Mouse (Mus musculus): Measurements from ENCODE around the gene Sptbn4. TPM values are rescaled to one million over a fixed set of nuclear protein-coding genes. Genes with fewer than 3 reads are reported as not detected.
A peak's percentile ranks its signal among the peaks of the same experiment; 100 is the strongest.

Gene Sptbn4
- total and polyA plus RNA-seq, 2 experiments from 2014 or later = 4.0 to 27.1 TPM

GRCm38 (mm10) chr7:27473156-27473834, 25.8 kb upstream of the Sptbn4 start, which contains the start of gene Sertad3:
Gene Sertad3 (plus strand): TSS chr7:27473768.
- peak within 1 kb of the TSS; percentile 60 for H3K27ac ChIP-seq (ENCODE audit: low read depth, low read length)
- no peaks in the 10 kb centered on the region for H3K9me3 ChIP-seq (ENCODE audit: low read length)
- H3K4me2 ChIP-seq (ENCODE audit: low read depth, low read length, poor library complexity, severe bottlenecking) = peak within 1 kb of the TSS; percentile 87
- H3K4me1 ChIP-seq (ENCODE audit: insufficient read depth, low read length) = no peaks in the 10 kb centered on the region
- H3K4me3 ChIP-seq (ENCODE audit: low read depth, low read length) = peak within 1 kb of the TSS; percentile 57
- ATAC-seq (ENCODE audit: low FRiP score) (peak; percentile 89), DNase-seq (ENCODE audit: low spot score) (peak; percentile 98)
- TF ChIP-seq CTCF (IDR thresholded peaks at IDR 0.05) = no peak; the same call in 1 of the 2 replicates
- peak within 1 kb of the TSS; percentile 36; the same call in 1 of the 2 replicates for H3K9ac ChIP-seq (replicated peaks; ENCODE audit: low read length, poor library complexity, severe bottlenecking)
- H3K27me3 ChIP-seq (ENCODE audit: insufficient read depth, low read length) = no peaks in the 10 kb centered on the region
- 0 out of 2 replicates have a peak, but pooled peaks cover 3% of the 10 kb centered on the region for H3K36me3 ChIP-seq (ENCODE audit: insufficient read depth, low read length)
- WGBS = 0% methylated on average over 36 of the region's 36 CpGs

- H3K4me2 ChIP-seq (ENCODE audit: low read depth, low read length, poor library complexity, severe bottlenecking) = peak overlapping the region; percentile 87
- no peak overlapping the region for H3K27ac ChIP-seq (ENCODE audit: low read depth, low read length)
- 0 out of 2 replicates have a peak, but pooled peaks cover 3% of the 10 kb centered on the region for H3K36me3 ChIP-seq (ENCODE audit: insufficient read depth, low read length)
- no peaks in the 10 kb centered on the region for H3K4me1 ChIP-seq (ENCODE audit: insufficient read depth, low read length)
- DNase-seq (ENCODE audit: low spot score) = no peak
- H3K9ac ChIP-seq (replicated peaks; ENCODE audit: low read length, poor library complexity, severe bottlenecking) = no peak overlapping the region
- H3K9me3 ChIP-seq (ENCODE audit: low read length) = no peaks in the 10 kb centered on the region
- no peak for ATAC-seq (ENCODE audit: low FRiP score)
- 35% methylated on average over 7 of the region's 7 CpGs for WGBS
- no peak for TF ChIP-seq CTCF (IDR thresholded peaks at IDR 0.05)
- H3K4me3 ChIP-seq (ENCODE audit: low read depth, low read length) = peak overlapping the region; percentile 57
- H3K27me3 ChIP-seq (ENCODE audit: insufficient read depth, low read length) = no peaks in the 10 kb centered on the region
Measured at GRCm38 (mm10) chr7:27472596-27472995, 25.1 kb upstream of the Sptbn4 start.

GRCm38 (mm10) chr7:27471390-27472120, 24.1 kb upstream of the Sptbn4 start:
- Histone ChIP-seq H3K4me3 (ENCODE audit: low read depth, low read length) (no peak overlapping the region), H3K27me3 (ENCODE audit: insufficient read depth, low read length) (no peaks in the 10 kb centered on the region), H3K27ac (ENCODE audit: low read depth, low read length) (no peak overlapping the region), H3K4me2 (ENCODE audit: low read depth, low read length, poor library complexity, severe bottlenecking) (no peak overlapping the region), H3K9me3 (ENCODE audit: low read length) (no peaks in the 10 kb centered on the region), H3K36me3 (ENCODE audit: insufficient read depth, low read length) (0 out of 2 replicates have a peak, but pooled peaks cover under 1% of the 10 kb centered on the region), H3K4me1 (ENCODE audit: insufficient read depth, low read length) (no peaks in the 10 kb centered on the region), H3K9ac (replicated peaks; ENCODE audit: low read length, poor library complexity, severe bottlenecking) (no peak overlapping the region)
- 90% methylated on average over 11 of the region's 11 CpGs for WGBS
- ATAC-seq (ENCODE audit: low FRiP score) (no peak), DNase-seq (ENCODE audit: low spot score) (no peak)
- no peak for TF ChIP-seq CTCF (IDR thresholded peaks at IDR 0.05)

GRCm38 (mm10) chr7:27467648-27468047, 20.2 kb upstream of the Sptbn4 start:
- 23% methylated on average over 4 of the region's 4 CpGs for WGBS
- Histone ChIP-seq H3K36me3 (ENCODE audit: insufficient read depth, low read length) (no peaks in the 10 kb centered on the region), H3K4me1 (ENCODE audit: insufficient read depth, low read length) (no peaks in the 10 kb centered on the region), H3K27ac (ENCODE audit: low read depth, low read length) (no peak overlapping the region), H3K27me3 (ENCODE audit: insufficient read depth, low read length) (no peaks in the 10 kb centered on the region), H3K4me3 (ENCODE audit: low read depth, low read length) (no peak overlapping the region), H3K9ac (replicated peaks; ENCODE audit: low read length, poor library complexity, severe bottlenecking) (no peak overlapping the region), H3K4me2 (ENCODE audit: low read depth, low read length, poor library complexity, severe bottlenecking) (no peak overlapping the region), H3K9me3 (ENCODE audit: low read length) (no peaks in the 10 kb centered on the region)
- no peak for ATAC-seq (ENCODE audit: low FRiP score)
- no peak for TF ChIP-seq CTCF (IDR thresholded peaks at IDR 0.05)
- DNase-seq (ENCODE audit: low spot score) = peak; percentile 10

GRCm38 (mm10) chr7:27460477-27460876, 13.0 kb upstream of the Sptbn4 start:
- ATAC-seq (ENCODE audit: low FRiP score) (no peak), DNase-seq (ENCODE audit: low spot score) (no peak)
- H3K9ac ChIP-seq (replicated peaks; ENCODE audit: low read length, poor library complexity, severe bottlenecking) = no peak overlapping the region
- H3K4me2 ChIP-seq (ENCODE audit: low read depth, low read length, poor library complexity, severe bottlenecking) = no peak overlapping the region
- no peaks in the 10 kb centered on the region for H3K36me3 ChIP-seq (ENCODE audit: insufficient read depth, low read length)
- H3K4me1 ChIP-seq (ENCODE audit: insufficient read depth, low read length) = no peaks in the 10 kb centered on the region
- no peaks in the 10 kb centered on the region for H3K9me3 ChIP-seq (ENCODE audit: low read length)
- H3K27ac ChIP-seq (ENCODE audit: low read depth, low read length) = no peak overlapping the region
- no peak for TF ChIP-seq CTCF (IDR thresholded peaks at IDR 0.05)
- 86% methylated on average over 6 of the region's 6 CpGs for WGBS
- H3K27me3 ChIP-seq (ENCODE audit: insufficient read depth, low read length) = no peaks in the 10 kb centered on the region
- H3K4me3 ChIP-seq (ENCODE audit: low read depth, low read length) = no peak overlapping the region

- Histone ChIP-seq H3K9ac (replicated peaks; ENCODE audit: low read length, poor library complexity, severe bottlenecking) (no peak overlapping the region), H3K9me3 (ENCODE audit: low read length) (no peaks in the 10 kb centered on the region), H3K4me1 (ENCODE audit: insufficient read depth, low read length) (no peaks in the 10 kb centered on the region), H3K4me3 (ENCODE audit: low read depth, low read length) (no peak overlapping the region), H3K27me3 (ENCODE audit: insufficient read depth, low read length) (no peaks in the 10 kb centered on the region), H3K36me3 (ENCODE audit: insufficient read depth, low read length) (no peaks in the 10 kb centered on the region), H3K4me2 (ENCODE audit: low read depth, low read length, poor library complexity, severe bottlenecking) (no peak overlapping the region), H3K27ac (ENCODE audit: low read depth, low read length) (no peak overlapping the region)
- TF ChIP-seq CTCF (IDR thresholded peaks at IDR 0.05) = no peak
- no peak for DNase-seq (ENCODE audit: low spot score)
- ATAC-seq (ENCODE audit: low FRiP score) = no peak
- WGBS = 90% methylated on average over 5 of the region's 5 CpGs
Measured at GRCm38 (mm10) chr7:27459640-27460039, 12.2 kb upstream of the Sptbn4 start.

All from midbrain, postnatal 0 days (tissue).